Mouse (Mus musculus) thymus, postnatal 14 days (tissue): Measurements from ENCODE around the gene Unc5a.

Experiments
- DNase-seq: peaks from one replicate; pipeline ENCODE4 v3.0.0; 2021

Gene Unc5a

GRCm38 (mm10) chr13:54948531-54949493 lies at the start of gene Unc5a:
Gene Unc5a (plus strand): TSS chr13:54949411.
- DNase-seq = peak; percentile 46

GRCm38 (mm10) chr13:54912053-54912452 lies 37.2 kb upstream of the Unc5a start:
- no peak for DNase-seq

DNA sequence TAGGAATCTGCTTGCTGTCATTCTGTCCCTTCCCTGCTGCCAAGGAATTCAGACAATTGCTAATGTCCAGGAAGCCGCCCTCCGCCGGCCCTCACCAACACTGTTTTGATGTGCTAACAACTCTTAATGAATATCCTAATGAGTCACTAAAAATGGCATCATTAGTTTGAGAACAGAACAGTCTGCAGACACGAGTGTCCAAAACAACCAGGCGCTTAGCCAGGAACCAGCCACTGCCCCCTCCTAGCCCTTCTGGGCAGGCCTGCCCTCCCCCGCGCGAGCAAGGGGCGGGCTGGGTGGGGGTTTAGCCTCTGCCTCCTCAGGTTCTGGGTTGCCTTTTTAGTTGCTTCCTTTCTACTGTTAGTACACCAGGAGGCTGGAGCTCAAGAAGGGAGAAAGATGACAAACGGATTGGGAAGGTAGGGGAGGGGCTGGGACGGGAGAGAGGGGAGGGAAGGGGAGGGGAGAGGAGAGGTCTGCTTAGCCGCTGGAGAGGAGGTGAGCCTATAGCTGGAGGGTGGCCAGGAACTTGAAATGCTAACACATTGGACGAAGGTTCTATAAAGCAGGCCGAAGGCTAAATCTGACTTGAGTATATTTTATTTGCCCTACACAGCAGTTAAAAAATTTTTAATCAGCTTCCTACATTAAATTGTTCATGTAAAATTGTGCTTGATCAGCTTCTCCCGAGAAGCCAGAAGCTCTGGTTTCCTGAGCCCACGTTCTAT lies 36.2 kb upstream of the Unc5a start:
- DNase-seq = no peak

DNA sequence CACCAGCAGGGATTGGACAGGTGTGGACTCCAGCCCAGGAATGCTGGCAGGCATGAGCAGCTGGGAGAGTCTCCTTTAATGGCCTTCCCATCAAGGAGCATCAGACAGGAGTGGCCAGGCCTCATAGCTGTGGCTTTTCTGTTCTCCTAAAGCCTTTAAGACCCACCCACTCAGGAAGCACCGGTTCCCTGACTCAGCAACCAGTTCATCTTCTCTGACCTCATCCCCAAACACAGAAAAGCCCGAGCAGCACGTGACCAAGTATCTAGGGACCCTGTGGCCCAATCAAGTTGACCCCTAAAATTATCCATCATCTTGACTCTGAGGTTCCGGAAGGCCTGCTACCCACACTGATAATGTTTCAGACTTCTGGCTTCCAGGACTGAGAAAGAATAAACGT lies 32.6 kb upstream of the Unc5a start:
- no peak for DNase-seq

DNA sequence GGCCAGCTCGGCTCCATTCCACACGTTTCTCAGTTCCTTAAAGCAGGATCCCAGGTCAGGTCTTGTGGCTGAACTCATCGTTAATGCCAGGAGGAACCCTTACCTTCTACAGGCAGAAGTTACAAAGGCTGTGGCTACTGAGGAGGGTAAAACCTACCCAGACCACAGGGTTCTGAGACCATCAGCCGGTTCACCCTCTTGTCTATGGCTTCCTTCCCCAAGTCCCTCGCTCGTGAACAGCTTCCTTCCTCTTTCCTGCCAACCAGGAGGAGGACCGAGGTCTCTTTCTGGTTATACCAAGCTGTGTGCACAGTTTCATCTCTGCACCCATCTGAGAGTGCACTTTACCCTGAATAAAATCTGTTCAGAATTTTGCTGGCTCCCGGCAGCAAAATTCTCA lies 30.3 kb upstream of the Unc5a start:
- no peak for DNase-seq

DNA sequence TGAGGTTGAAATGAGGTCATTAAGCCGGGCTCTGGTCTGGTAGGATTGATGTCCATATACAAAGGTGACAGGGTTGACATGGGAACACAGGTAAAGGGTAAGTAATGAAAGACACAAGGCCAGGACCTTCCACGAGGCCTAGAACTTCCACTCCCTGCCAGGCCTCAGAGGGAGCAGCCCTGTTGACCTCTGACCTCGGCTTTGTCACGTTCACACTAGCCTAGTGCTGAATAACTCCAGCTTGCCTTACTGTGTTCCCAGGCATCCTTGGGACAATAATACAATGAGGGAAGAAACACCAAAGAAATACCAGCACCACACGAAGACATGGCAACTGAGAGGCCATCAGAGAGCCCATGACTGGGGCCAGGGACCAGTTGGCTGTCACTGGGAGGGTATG lies 29.5 kb upstream of the Unc5a start:
- DNase-seq = no peak

DNA sequence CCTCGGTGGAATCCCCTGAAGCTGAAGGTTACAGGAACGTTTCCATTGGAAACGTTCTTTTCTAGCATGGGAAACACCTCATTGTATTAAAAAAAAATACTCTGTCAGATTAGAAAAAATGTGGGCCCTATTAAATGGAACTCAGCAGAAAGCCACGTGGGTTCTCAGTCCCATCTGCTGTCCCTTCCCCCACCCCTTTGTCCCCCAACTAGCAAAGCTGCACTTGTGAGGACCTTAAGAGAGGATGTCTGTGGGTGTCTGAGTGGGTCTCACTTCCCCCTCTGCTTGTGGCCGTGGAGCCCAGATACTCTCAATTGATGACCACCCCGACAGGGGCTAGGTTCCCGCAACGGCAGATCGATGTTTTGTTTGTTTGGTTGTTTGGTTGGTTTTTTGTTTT lies 27.5 kb upstream of the Unc5a start:
- no peak for DNase-seq

GRCm38 (mm10) chr13:54923705-54924104 lies 25.5 kb upstream of the Unc5a start:
- no peak for DNase-seq

DNA sequence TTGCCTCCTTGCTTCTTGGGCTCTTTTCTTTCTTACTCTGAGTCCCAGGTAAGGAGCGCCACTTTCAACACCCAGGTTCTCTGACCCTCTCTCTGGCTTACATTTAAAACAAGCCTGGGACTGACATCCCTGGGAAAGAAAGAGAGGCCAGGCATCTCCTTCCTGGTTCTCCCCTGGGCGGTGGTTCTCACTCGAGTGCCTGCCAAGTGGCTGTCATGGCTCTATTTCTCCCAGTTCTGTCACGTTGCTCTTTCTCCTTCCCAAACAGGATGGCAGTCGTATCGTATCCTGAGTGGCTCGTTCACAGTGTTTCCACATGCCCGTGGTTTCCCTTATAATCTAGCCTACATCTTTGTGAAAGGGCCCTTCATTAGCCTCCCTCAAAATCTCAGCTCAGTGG lies 23.7 kb upstream of the Unc5a start:
- DNase-seq = no peak

- no peak for DNase-seq
Observed at GRCm38 (mm10) chr13:54926654-54927053, 22.6 kb upstream of the Unc5a start.

DNA sequence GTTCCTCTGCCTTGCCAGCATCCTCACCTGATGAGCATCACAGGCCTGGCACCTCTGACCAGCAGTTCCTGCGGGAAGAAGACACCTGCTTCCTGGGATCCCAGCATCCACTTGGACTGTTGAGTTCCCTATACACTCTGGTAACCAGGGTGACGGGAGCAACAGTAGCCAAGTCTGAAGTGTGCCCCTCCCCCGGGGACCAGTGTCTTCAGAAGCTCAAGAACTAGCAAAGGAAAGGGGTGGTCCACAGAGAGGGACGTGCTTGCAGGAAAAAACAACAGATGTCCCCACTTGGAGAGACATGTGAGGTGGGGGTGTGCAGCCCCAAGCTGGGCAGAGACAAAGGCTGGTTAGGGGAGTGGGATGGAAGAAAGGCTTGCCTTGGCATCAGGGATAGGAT lies 19.1 kb upstream of the Unc5a start:
- DNase-seq = no peak

GRCm38 (mm10) chr13:54934873-54935272 lies 14.3 kb upstream of the Unc5a start:
- no peak for DNase-seq

DNA sequence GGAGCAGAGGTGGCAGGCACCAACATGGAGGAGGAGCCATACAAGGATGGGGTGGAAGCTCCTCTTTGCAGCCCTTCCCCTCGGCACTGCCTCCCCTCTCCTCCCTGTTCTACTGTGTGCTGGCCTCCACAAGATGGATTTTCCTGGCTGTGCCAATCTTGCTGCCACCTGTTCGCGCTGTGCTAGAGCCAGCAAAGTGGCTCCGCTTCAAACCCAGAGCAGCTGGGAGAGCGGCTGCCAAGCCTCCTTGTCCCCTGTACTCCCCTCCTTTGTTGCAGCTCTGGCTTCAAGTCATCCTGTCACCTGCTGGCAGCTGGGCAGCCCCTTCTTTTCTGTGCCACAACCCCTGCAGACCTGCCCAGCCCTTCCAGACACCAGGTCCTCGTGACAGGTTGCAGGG lies 13.0 kb upstream of the Unc5a start:
- no peak for DNase-seq

DNA sequence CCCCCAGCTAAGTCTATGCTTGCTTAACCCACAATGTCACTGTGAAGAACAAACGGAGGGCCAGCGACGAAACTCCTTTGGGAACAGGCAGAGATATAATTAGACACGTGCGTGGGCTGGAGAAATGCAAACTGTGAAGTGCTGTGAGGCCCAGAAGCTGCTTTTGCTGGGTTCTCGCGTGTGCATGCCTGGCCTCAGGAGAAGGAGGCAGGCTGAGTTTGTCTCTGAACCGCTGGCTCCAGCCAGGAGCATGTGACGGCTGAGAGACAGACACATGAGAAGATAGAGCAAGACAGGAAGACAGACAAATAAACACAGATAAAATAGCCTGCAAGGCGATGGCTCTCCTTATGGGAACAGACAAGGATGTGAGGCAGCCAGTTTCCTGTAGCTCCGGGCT lies 11.3 kb upstream of the Unc5a start:
- no peak for DNase-seq

- no peak for DNase-seq
Observed at GRCm38 (mm10) chr13:54938493-54938892, 10.7 kb upstream of the Unc5a start.

DNA sequence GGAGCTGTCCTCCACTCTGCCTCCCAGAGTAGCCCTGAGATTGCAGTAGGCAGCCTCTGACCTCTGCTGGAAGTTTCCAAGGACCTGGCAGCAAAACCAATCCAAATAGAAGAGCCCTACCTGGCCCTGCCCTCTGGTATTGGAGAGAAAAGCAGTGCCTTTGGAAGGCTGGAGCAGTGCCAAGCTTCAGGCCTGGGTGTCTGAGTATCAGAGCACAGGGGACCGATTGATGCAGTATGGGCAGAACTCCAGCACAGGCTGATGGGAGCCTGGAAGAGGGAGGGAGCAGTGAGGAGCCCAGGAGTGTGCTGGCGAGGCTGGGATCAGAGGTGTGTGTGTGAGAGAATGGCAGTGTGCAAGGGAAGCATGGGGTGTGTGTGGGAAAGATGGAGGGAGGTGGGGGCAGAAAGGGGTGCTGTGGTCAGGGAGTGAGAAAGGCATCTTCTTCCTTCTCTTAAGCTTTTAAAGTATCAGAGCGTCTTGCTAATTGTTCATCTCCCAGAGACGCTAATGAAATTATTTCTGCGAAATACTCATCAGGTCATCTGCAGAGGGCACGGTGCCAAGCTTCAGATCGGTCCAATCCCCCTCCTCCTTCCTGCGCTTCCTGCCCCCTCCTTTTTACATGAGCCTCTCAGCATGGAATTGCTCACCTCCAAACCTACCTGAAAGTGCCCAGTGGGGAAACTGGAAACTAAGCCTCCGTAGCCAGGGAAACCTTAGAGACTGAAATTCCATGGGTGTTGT lies 4.6 kb upstream of the Unc5a start:
- DNase-seq = no peak

DNA sequence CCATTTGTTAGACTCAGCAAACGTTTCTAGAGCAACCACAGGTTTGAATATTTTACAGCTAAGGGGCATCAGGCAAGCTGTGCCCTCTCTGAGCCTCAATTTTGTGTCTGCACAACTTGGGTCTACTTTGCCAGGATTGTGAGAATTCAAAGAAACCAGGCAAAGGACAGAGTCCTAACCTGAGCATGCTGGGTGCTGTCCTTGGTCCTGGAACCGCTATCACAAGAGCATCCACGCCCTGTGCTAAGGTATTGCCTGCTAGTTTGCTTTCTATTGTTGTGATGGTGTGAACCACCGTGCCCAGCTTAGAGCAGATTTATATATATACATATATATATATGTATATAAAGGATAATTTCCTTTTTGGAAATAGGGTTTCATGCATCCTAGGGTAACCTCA lies 3.9 kb upstream of the Unc5a start:
- DNase-seq = peak; percentile 28

DNA sequence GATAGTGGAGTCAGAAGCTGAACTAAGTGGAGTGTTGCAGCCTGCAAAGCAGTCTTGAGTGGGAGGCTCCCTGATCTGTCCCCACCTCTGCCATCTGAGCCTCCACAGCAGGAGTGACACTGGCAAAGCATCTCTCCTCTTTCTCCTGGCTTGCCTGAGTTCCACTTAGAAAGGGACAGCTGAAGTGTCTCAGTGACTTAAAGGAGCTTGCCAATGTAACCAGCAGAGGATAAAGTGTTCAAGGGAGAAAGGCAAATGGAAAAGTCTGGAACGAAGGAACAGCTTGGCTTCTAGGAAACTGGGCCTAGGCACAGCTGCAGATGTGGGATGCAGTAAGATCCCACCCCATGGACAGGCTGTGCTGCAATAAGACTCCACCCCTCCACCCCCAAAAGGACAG lies 2.8 kb upstream of the Unc5a start:
- DNase-seq = no peak

DNA sequence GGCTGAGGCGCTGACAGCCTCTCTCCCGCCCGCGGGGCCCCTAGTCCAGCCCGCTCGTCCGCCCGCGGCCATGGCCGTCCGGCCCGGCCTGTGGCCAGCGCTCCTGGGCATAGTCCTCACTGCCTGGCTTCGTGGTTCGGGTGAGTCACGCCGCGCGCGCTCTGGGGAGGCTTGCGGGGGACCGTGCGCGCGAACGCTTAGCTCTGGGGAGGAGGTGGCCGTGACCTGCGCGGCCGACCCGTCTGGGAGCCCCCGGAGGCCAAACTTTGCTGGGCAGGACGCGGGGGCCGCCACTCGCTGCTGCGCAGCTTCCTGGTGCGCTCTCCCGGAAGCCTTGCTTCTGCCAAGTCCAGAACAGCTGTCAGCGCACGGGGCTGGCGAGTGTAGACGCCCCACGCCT lies 381 bp downstream of the Unc5a start:
- DNase-seq = peak; percentile 9

GRCm38 (mm10) chr13:54950131-54950530 lies 920 bp downstream of the Unc5a start:
- no peak for DNase-seq

DNA sequence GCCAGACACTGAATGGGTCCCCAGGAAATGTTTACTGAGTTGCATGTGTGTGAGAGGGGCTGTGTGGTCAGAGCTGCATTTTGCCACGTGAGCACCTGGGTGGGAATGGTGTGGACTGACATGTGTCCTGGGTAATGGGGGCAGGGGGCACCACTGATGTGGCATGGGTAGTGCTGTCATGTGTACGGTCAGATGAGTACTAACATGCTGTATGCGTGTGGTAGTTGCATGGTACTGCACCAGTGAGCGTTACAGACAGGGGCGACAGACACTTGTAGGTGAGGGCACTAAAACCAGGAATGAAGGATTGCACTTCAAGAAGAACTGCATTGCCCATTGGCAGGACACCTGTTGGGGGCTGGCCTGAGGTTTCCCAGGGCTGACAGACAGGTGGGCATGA lies 2.0 kb downstream of the Unc5a start:
- DNase-seq = no peak

DNA sequence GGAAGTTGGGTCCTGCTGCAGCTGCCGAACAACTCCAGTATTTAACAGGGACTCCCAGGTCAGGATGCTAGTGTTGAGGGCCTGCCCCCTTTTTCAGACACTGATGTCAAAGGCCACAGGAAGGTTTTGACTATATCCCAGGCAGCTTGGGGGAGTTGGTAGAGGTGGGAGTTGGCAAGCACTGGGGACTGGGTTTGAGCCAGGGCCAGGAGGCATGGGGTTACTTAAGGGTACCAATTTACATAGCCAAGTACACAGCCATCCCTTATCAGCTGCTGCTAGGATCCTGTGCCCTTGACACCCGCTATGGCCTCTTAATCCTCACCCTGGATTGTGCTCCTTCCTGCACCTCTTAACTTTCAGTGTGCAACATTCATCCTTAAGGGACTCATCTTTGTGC lies 5.5 kb downstream of the Unc5a start:
- DNase-seq = no peak

DNA sequence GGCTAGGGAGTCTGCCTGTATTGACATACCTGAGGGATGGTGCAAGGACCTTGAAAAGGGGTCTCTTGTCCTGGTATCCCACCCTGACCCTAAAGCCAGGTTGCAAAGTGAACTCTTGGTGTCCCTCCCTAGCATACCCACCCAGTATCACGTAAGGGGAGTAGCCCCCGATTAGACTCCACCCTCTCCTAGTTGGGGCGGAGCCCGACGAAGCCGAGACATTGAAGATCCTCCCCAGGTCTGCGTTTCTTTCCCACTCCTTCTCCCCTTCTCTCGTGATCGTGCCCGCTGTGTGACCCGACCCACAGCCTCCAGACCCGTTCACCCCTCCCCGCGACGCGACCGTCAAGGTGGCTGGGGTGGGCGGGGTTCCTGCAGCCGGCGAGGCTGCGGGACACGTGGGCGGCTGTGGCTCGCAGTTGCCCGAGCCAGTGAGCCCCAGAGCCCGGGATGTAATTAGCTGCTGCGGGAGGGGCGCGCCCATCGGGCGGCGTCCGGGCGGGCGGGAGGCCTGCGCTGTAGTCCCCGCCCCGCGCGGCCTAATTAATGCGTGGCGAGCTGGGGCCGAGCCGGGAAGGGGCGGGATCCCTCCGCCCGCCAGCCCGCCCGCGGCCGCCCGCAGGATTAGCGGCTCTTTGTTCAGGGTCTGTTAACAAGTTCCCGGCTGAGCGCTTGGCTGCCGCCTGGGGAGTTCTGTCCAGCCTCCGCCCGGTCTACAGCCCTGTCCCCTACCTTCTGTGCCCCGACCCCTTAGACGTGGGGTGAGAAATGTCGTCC lies 6.7 kb downstream of the Unc5a start:
- DNase-seq = no peak
